Mouse (Mus musculus) brain, adult 10 weeks (tissue): ENCODE results near the gene Gm3164. TPM values are rescaled to one million over a fixed set of nuclear protein-coding genes. Genes with fewer than 3 reads are reported as not detected.

Source experiments
- polyA plus RNA-seq: library from polyadenylated mRNA; stranded (reverse); fragments of 350-450 nt; fragmentation: Illumina TruSeq; extraction: RNeasy Lipid Tissue Mini Kit (QIAGEN cat#74804); gene quantifications from one replicate; pipeline ENCODE4 v1.2.3, GENCODE M21; 2015; ENCODE audit warnings: low read depth, low replicate concordance

Gene Gm3164
- 0.46 TPM for polyA plus RNA-seq

DNA sequence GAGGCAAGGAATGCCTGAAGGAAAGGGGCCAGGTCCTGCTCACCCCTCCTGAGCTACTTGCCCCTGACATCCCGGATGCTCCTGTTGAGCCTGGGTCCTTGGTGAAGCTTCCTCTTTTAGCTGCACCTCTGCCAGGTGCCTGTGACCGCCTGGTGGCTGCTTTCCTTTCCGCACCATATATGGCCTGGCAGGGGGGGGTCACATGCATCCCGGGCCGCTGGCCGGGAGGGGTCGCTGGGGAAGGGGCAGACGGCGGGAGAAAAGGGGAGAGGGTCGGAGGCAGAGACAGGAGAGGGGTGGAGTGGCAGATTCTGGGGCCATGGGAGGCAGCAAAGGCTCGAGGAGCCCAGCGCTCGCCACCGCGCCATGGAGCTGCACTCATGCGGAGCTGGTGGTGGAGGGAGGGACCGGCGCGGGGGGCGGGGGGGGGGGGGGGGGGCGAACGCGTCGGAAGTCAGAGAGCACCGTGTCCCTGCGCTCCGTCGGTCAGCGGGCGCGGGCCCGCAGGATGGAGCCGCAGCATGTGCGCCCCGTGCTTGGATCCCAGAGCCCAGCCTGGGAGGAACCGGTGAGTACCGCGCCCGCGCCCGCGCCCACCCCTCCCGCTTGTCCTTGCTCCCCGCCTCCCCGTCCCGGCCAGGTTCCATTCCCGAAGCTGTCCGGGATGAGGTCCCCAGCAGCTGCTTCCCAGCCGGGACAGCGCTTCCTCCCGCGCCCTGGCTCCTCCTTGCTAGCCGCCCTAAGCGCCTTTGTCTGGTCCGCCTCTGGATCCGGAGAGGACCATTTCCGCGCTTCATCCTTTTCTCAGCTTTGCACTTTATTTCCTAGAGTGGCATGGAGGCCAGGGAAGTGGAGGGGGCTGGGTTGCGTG is at the start of gene Gm3164:
Gm3164 (plus strand) TSS at position 484 of the 871 bp plus-strand sequence.

DNA sequence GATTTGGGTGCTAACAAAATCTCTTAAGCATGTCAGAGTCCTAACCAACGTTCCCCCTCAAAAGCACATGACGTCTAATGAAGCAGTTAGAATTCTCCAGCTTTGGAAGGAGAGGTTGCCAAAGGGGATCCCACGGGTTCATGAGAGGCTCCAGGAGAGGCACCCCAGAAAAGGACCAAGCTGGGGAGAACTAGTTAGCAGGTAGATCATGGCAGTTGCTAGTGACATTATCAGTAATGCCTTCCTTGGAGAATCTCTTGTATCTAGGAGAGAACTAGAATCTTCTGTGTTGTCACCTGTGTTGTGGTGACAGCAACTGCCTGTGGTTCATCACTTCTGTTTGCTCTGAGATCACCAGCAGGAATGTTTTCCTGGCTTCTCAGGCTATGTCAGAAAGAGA is 18.0 kb upstream of the Gm3164 start, which contains the start of gene Gm3159:
Gm3159 (plus strand) TSS at position 301 of the 400 bp plus-strand sequence.

DNA sequence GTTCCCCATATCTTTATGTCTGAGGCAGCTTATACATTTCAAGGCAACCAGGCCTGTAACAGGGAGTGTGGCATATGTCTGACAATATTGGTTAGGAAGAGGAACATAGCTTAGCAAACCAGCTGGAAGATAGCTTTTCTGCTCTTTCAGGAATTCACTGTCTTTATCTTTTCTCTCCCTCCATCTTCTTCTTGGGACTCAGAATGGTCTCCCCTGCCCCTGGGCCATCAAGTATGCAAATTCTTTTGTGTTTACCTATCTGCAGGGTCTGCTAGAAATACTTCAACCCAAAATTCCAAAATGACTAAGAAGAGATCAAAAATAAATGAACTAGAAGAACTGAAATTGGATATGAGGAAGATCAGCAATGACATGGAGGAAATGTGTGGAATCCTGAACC is 15.4 kb downstream of the Gm3164 start, which contains the start of gene Gm3173:
Gm3173 (plus strand) TSS at position 301 of the 400 bp plus-strand sequence.

DNA sequence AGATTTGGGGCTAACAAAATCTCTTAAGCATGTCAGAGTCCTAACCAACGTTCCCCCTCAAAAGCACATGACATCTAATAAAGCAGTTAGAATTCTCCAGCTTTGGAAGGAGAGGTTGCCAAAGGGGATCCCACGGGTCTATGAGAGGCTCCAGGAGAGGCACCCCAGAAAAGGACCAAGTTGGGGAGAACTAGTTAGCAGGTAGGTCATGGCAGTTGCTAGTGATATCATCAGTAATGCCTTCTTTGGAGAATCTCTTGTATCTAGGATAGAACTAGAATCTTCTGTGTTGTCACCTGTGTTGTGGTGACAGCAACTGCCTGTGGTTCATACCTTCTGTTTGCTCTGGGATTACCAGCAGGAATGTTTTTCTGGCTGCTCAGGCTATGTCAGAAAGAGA is 66.2 kb downstream of the Gm3164 start, which contains the start of gene Gm3182:
Gm3182 (plus strand) TSS at position 301 of the 400 bp plus-strand sequence.

Other genes with a start within 250 kb of the Gm3164 start
- 1.7 TPM for gene Gm2974, start 232.9 kb upstream of the Gm3164 start, polyA plus RNA-seq
- gene Gm3138, start 165.8 kb upstream of the Gm3164 start, polyA plus RNA-seq: not detected
- gene Gm3149, start 98.2 kb upstream of the Gm3164 start, polyA plus RNA-seq: not detected
- gene 2610042L04Rik, start 80.7 kb upstream of the Gm3164 start, polyA plus RNA-seq: 1.2 TPM
- not detected for gene Gm3159, start 17.9 kb upstream of the Gm3164 start, polyA plus RNA-seq
- not detected for gene Gm3173, start 15.5 kb downstream of the Gm3164 start, polyA plus RNA-seq
- not detected for gene Gm3182, start 66.3 kb downstream of the Gm3164 start, polyA plus RNA-seq
- not detected for gene Gm3047, start 140.0 kb downstream of the Gm3164 start, polyA plus RNA-seq
- gene Gm8159, start 216.9 kb downstream of the Gm3164 start, polyA plus RNA-seq: not detected
- 0.57 TPM for gene Gm3239, start 248.7 kb downstream of the Gm3164 start, polyA plus RNA-seq